Mouse (Mus musculus) G1E (cell line): ENCODE results near the gene Ncan.

Experiments
- CTCF ChIP-seq: IDR thresholded peaks from 2 replicates; pipeline ENCODE4 v1.5.1; 2012; ENCODE audit warnings: low read depth, low read length, inconsistent platforms, mixed read lengths
- GATA1 ChIP-seq: IDR thresholded peaks from 2 replicates; pipeline ENCODE4 v1.6.1; 2012; ENCODE audit warnings: borderline replicate concordance, low read length, inconsistent platforms, mixed read lengths

DNA sequence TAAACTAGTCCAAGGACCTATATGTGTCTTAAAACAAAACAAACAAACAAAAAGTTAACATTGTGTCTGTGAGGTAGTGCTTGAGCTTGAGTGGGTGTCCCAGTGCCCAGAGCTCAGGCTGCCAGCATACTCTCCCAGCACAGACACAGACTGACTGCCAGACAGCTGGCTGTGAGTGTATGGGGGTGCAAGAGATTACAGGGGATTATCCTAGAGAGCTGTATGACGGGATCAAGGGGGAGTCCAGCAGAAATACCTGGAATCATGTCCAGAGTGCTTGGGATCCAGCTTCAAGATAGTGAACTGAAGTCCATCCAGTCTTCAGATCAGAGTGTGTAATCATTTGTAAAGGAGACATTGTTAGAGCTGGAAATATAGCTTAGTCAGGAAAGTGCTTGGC is 63.0 kb downstream of the Ncan start:
- TF ChIP-seq CTCF (no peak), GATA1 (no peak)
